In the genomic region with DNA sequence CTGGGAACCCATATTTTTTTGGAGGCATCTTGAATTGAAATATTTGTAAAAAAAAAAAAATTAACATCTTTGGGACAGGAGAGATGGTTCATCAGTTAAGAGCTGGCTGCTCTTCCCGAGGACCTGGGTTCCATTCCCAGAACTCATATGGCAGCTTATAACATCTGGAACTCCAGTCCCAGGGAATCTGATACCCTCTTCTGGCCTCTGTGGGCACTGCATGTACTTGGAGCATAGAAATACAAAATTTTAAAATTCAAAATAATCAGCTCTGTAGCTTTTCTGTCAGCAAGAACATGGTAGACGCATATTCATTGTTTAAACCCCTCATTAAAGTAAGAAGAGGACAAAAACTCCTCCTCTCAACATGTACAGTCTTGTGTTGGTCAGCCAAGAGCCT, we compare ENCODE assay signal across 21 mouse cellular contexts. TPM values are rescaled to one million over a fixed set of nuclear protein-coding genes. Genes with fewer than 3 reads are reported as not detected.
DNase-seq lines count a peak whose midpoint lies in the region; ATAC-seq and TF ChIP-seq lines count a peak whose summit lies in the region.
"Had no signal": no experiment of that assay in that cellular context is flagged by ENCODE, and none has a peak within 500 bp of the region (broad histone marks: within the 10 kb centered on the region; RNA-seq: fewer than 3 reads in every experiment).

No protein-coding gene starts in this region.

- H3K4me2 ChIP-seq in intestine, postnatal 0 days (replicated peaks; ENCODE audit: low read depth), result no peak overlapping the region
- H3K4me2 ChIP-seq in intestine, embryonic 16.5 days (ENCODE audit: low read depth, low read length), result no peak overlapping the region
- H3K4me2 ChIP-seq in liver, embryonic 12.5 days, result no peak overlapping the region
- H3K4me2 ChIP-seq: embryonic facial prominence, embryonic 15.5 days; forebrain, embryonic 15.5 days; heart, embryonic 12.5 days; hindbrain, embryonic 12.5 days had no signal

- TF ChIP-seq CTCF in intestine, postnatal 0 days (IDR thresholded peaks at IDR 0.05; ENCODE audit: low read depth), result peak; percentile 19
- TF ChIP-seq CTCF in left cerebral cortex, adult 2 months (IDR thresholded peaks at IDR 0.05), result peak; percentile 16; the same call in 1 of the 2 replicates
- TF ChIP-seq CTCF in E14TG2a.4 (conservative IDR thresholded peaks at IDR 0.05; ENCODE audit: low read length), result peak; percentile 13; the same call in 1 of the 2 replicates

- no peaks in the 10 kb centered on the region for H3K36me3 ChIP-seq in intestine, postnatal 0 days (ENCODE audit: control insufficient read depth, insufficient read depth)
- no peaks in the 10 kb centered on the region for H3K36me3 ChIP-seq in intestine, embryonic 16.5 days (ENCODE audit: control insufficient read depth, insufficient read depth, low read length)
- H3K36me3 ChIP-seq in E14TG2a.4 (ENCODE audit: insufficient read depth, low read length), result no peaks in the 10 kb centered on the region
- H3K36me3 ChIP-seq in liver, embryonic 12.5 days, result no peaks in the 10 kb centered on the region
- H3K36me3 ChIP-seq: embryonic facial prominence, embryonic 15.5 days; forebrain, embryonic 15.5 days; G1E; heart, embryonic 12.5 days; hindbrain, embryonic 12.5 days had no signal

- H3K9me3 ChIP-seq in intestine, postnatal 0 days (ENCODE audit: control insufficient read depth), result no peaks in the 10 kb centered on the region
- H3K9me3 ChIP-seq in intestine, embryonic 16.5 days (ENCODE audit: control insufficient read depth, low read length), result no peaks in the 10 kb centered on the region
- H3K9me3 ChIP-seq in E14TG2a.4 (ENCODE audit: low read length), result no peaks in the 10 kb centered on the region
- no peaks in the 10 kb centered on the region for H3K9me3 ChIP-seq in liver, embryonic 12.5 days (replicated peaks)
- H3K9me3 ChIP-seq: embryonic facial prominence, embryonic 15.5 days; forebrain, embryonic 15.5 days; G1E; hindbrain, embryonic 12.5 days had no signal

- no peak for ATAC-seq in intestine, postnatal 0 days
- no peak for ATAC-seq in intestine, embryonic 16.5 days
- ATAC-seq in liver, embryonic 12.5 days, result no peak
- ATAC-seq: forebrain, embryonic 15.5 days; hindbrain, embryonic 16.5 days; inflammation-experienced regulatory T-cells, adult 6 months had no signal

- H3K4me3 ChIP-seq in intestine, postnatal 0 days (ENCODE audit: low read depth, low read length), result no peak overlapping the region
- no peak overlapping the region for H3K4me3 ChIP-seq in intestine, embryonic 16.5 days (ENCODE audit: low read length)
- H3K4me3 ChIP-seq in left cerebral cortex, adult 2 months, result no peak overlapping the region
- H3K4me3 ChIP-seq in E14TG2a.4 (replicated peaks; ENCODE audit: low read length), result no peak overlapping the region
- no peak overlapping the region for H3K4me3 ChIP-seq in liver, embryonic 12.5 days
- H3K4me3 ChIP-seq: embryonic facial prominence, embryonic 15.5 days; erythroblast, embryonic 14.5 days; forebrain, embryonic 15.5 days; heart, embryonic 12.5 days; hindbrain, embryonic 12.5 days had no signal

- no peak overlapping the region for H3K9ac ChIP-seq in intestine, postnatal 0 days (ENCODE audit: low read depth, low read length)
- no peak overlapping the region for H3K9ac ChIP-seq in intestine, embryonic 16.5 days (ENCODE audit: low read depth, low read length)
- no peak overlapping the region for H3K9ac ChIP-seq in liver, embryonic 12.5 days
- H3K9ac ChIP-seq: embryonic facial prominence, embryonic 15.5 days; forebrain, embryonic 15.5 days; heart, embryonic 12.5 days; hindbrain, embryonic 12.5 days had no signal

- H3K27ac ChIP-seq in intestine, postnatal 0 days (ENCODE audit: low read depth, low read length), result no peak overlapping the region
- H3K27ac ChIP-seq in intestine, embryonic 16.5 days (ENCODE audit: low read length), result no peak overlapping the region
- H3K27ac ChIP-seq in left cerebral cortex, adult 2 months, result no peak overlapping the region
- H3K27ac ChIP-seq in liver, embryonic 12.5 days, result no peak overlapping the region
- H3K27ac ChIP-seq: embryonic facial prominence, embryonic 15.5 days; forebrain, embryonic 15.5 days; hindbrain, embryonic 12.5 days had no signal

- intact Hi-C loops in left cerebral cortex, adult 2 months (cut with DNase I), result no loop called here
- intact Hi-C loops in left cerebral cortex, postnatal 25 days (cut with DNase I), result no loop called here

- DNase-seq in left cerebral cortex, adult 2 months (ENCODE audit: extremely low spot score in 1 of 2, low spot score in 2 of 2), result no peak
- no peak for DNase-seq in left cerebral cortex, postnatal 25 days (ENCODE audit: low spot score in 2 of 2)
- peak; percentile 37 for DNase-seq in R1 (ENCODE audit: low read depth, low spot score)
- DNase-seq: adrenal gland, adult 2 months; adrenal gland, postnatal 25 days; cerebellum, adult 8-10 months; cerebellum, postnatal 14 days; embryo, embryonic 11 days; gastrocnemius, postnatal 10 days had no signal

- H3K27me3 ChIP-seq in intestine, postnatal 0 days (replicated peaks; ENCODE audit: control insufficient read depth, insufficient read depth, low read length), result no peaks in the 10 kb centered on the region
- H3K27me3 ChIP-seq in intestine, embryonic 16.5 days (replicated peaks; ENCODE audit: control insufficient read depth, insufficient read depth, low read length), result no peaks in the 10 kb centered on the region
- no peaks in the 10 kb centered on the region for H3K27me3 ChIP-seq in E14TG2a.4 (ENCODE audit: insufficient read depth, low read length)
- H3K27me3 ChIP-seq in liver, embryonic 12.5 days (replicated peaks), result no peaks in the 10 kb centered on the region
- H3K27me3 ChIP-seq: embryonic facial prominence, embryonic 15.5 days; forebrain, embryonic 15.5 days; heart, embryonic 12.5 days; hindbrain, embryonic 12.5 days had no signal

- H3K4me1 ChIP-seq in intestine, postnatal 0 days (replicated peaks; ENCODE audit: control insufficient read depth, insufficient read depth, low read length), result no peaks in the 10 kb centered on the region
- H3K4me1 ChIP-seq in intestine, embryonic 16.5 days (ENCODE audit: control insufficient read depth, insufficient read depth, low read length), result no peaks in the 10 kb centered on the region
- H3K4me1 ChIP-seq in E14TG2a.4 (replicated peaks; ENCODE audit: low read depth, low read length), result no peaks in the 10 kb centered on the region
- no peaks in the 10 kb centered on the region for H3K4me1 ChIP-seq in liver, embryonic 12.5 days
- H3K4me1 ChIP-seq: embryonic facial prominence, embryonic 15.5 days; forebrain, embryonic 15.5 days; heart, embryonic 12.5 days; hindbrain, embryonic 12.5 days had no signal

- WGBS in intestine, postnatal 0 days, result 87% methylated on average over 2 of the region's 2 CpGs
- WGBS in intestine, embryonic 16.5 days, result 90% methylated on average over 2 of the region's 2 CpGs
- 69% methylated on average over 2 of the region's 2 CpGs for WGBS in liver, embryonic 12.5 days (ENCODE audit: insufficient replicate concordance)

RNA-seq across cellular contexts. Expression of a gene that starts 52.0 kb away (rescaled TPM):
- 5.9 and 6.8 TPM in 2 replicates for polyA plus RNA-seq in intestine, postnatal 0 days (2015; fragmentation: Nextera tagmentation; extraction: Ambion mirVana)
- 17.1 and 18.1 TPM in 2 replicates for polyA plus RNA-seq in intestine, embryonic 16.5 days (2015; fragmentation: Nextera tagmentation; extraction: Ambion mirVana)
- 10 to 100 TPM; 39.0 to 49.6 TPM for total RNA-seq in left cerebral cortex, adult 2 months (2021)
- total RNA-seq in left cerebral cortex, postnatal 25 days (2021), result 10 to 100 TPM; 39.6 to 41.9 TPM
- 15.2 TPM in 2 replicates for polyA plus RNA-seq in liver, embryonic 12.5 days (2016; fragmentation: Nextera tagmentation; extraction: Ambion mirVana)

RNA-seq across cellular contexts. Expression of a gene that starts 56.6 kb away (rescaled TPM):
- 75.1 and 82.9 TPM in 2 replicates for polyA plus RNA-seq in intestine, postnatal 0 days (2015; fragmentation: Nextera tagmentation; extraction: Ambion mirVana)
- polyA plus RNA-seq in intestine, embryonic 16.5 days (2015; fragmentation: Nextera tagmentation; extraction: Ambion mirVana), result 78.2 and 80.1 TPM in 2 replicates
- total RNA-seq in left cerebral cortex, adult 2 months (2021), result 10 to 100 TPM in 1 of 2 experiments, 1 to 10 TPM in 1; 9.6 to 12.2 TPM
- 1 to 10 TPM; 6.6 to 8.5 TPM for total RNA-seq in left cerebral cortex, postnatal 25 days (2021)
- polyA plus RNA-seq in liver, embryonic 12.5 days (2016; fragmentation: Nextera tagmentation; extraction: Ambion mirVana), result 16.9 and 18.2 TPM in 2 replicates
- total RNA-seq: G1E had no signal
- polyA plus RNA-seq: G1E had no signal
